7 mouse cellular contexts compared by ENCODE assay signal in genomic region chr11:114812731-114813240, GRCm38 (mm10). TPM values are rescaled to one million over a fixed set of nuclear protein-coding genes. Genes with fewer than 3 reads are reported as not detected.
A peak's percentile ranks its signal among the peaks of the same experiment; 100 is the strongest.
DNase-seq lines count a peak whose midpoint lies in the region; ATAC-seq lines count a peak whose summit lies in the region.

No protein-coding gene starts in this region.

- no peaks in the 10 kb centered on the region for H3K4me1 ChIP-seq in midbrain, embryonic 14.5 days (ENCODE audit: control insufficient read depth, insufficient read depth, low read length)

- WGBS in midbrain, embryonic 14.5 days, result 17% methylated on average over 6 of the region's 6 CpGs

- no peak overlapping the region for H3K9ac ChIP-seq in midbrain, embryonic 14.5 days (replicated peaks; ENCODE audit: low read length)

- H3K27me3 ChIP-seq in midbrain, embryonic 14.5 days (ENCODE audit: control insufficient read depth, insufficient read depth, low read length), result no peaks in the 10 kb centered on the region

- H3K27ac ChIP-seq in midbrain, embryonic 14.5 days (replicated peaks; ENCODE audit: low read depth, low read length), result no peak overlapping the region

- H3K9me3 ChIP-seq in midbrain, embryonic 14.5 days (ENCODE audit: control insufficient read depth, low read length), result no peaks in the 10 kb centered on the region

- intact Hi-C loops in gastrocnemius, postnatal 14 days (cut with DNase I; ENCODE audit: low total_unique reads), result loop anchor here (2.0 kb wide), 1 partner anchor 66 kb away; no protein-coding TSS in a partner anchor
- intact Hi-C loops in left cerebral cortex, postnatal 4 days (cut with DNase I), result loop anchor here (5.0 to 10.0 kb wide), 2 partner anchors 62 to 100 kb away; no protein-coding TSS in a partner anchor

- no peaks in the 10 kb centered on the region for H3K36me3 ChIP-seq in midbrain, embryonic 14.5 days (ENCODE audit: control insufficient read depth, insufficient read depth, low read length)

- no peak overlapping the region for H3K4me3 ChIP-seq in midbrain, embryonic 14.5 days (replicated peaks; ENCODE audit: low read depth, low read length)

- DNase-seq in adrenal gland, adult (ENCODE audit: inconsistent age in 2 of 2, low spot score in 1 of 2), result peak; percentile 85 to 96
- DNase-seq in gastrocnemius, postnatal 14 days, result peak; percentile 92
- peak; percentile 87 for DNase-seq in kidney, adult 11 months
- DNase-seq in left cerebral cortex, postnatal 4 days, result peak; percentile 97
- peak; percentile 90 for DNase-seq in midbrain, embryonic 14.5 days
- DNase-seq in spleen, adult 18-20 months, result peak; percentile 74 to 92

- peak; percentile 74 for ATAC-seq in common myeloid progenitor, adult 5-6 weeks (replicated peaks; ENCODE audit: low read depth, poor library complexity, severe bottlenecking)
- no peak; the same call in 1 of the 2 replicates for ATAC-seq in midbrain, embryonic 14.5 days (ENCODE audit: low FRiP score, low TSS enrichment)

- no peak overlapping the region for H3K4me2 ChIP-seq in midbrain, embryonic 14.5 days (ENCODE audit: low read length)

RNA-seq across cellular contexts. Expression of gene Gpr142, which starts 14.1 kb away (rescaled TPM):
- total RNA-seq in common myeloid progenitor, adult 5-6 weeks (2017), result not detected in 2 replicates
- not detected for total RNA-seq in gastrocnemius, postnatal 14 days (2021)
- not detected for total RNA-seq in left cerebral cortex, postnatal 4 days (2021)
- polyA plus RNA-seq in midbrain, embryonic 14.5 days (2014; fragmentation: Nextera tagmentation; extraction: Ambion mirVana), result not detected in 2 replicates

RNA-seq across cellular contexts. Expression of gene Btbd17, which starts 17.0 kb away (rescaled TPM):
- not detected in 2 replicates for total RNA-seq in common myeloid progenitor, adult 5-6 weeks (2017)
- 1 to 10 TPM in 1 of 2 experiments, under 1 TPM in 1; 0.38 to 1.1 TPM for total RNA-seq in gastrocnemius, postnatal 14 days (2021)
- 10 to 100 TPM; 12.5 to 14.7 TPM for total RNA-seq in left cerebral cortex, postnatal 4 days (2021)
- polyA plus RNA-seq in midbrain, embryonic 14.5 days (2014; fragmentation: Nextera tagmentation; extraction: Ambion mirVana), result 18.6 and 21.6 TPM in 2 replicates

RNA-seq across cellular contexts. Expression of gene Gprc5c, which starts 38.2 kb away (rescaled TPM):
- not detected in 2 replicates for total RNA-seq in common myeloid progenitor, adult 5-6 weeks (2017)
- total RNA-seq in gastrocnemius, postnatal 14 days (2021), result 10 to 100 TPM; 39.1 to 43.0 TPM
- total RNA-seq in left cerebral cortex, postnatal 4 days (2021), result 1 to 10 TPM; 4.9 to 5.6 TPM
- 2.1 and 7.0 TPM in 2 replicates for polyA plus RNA-seq in midbrain, embryonic 14.5 days (2014; fragmentation: Nextera tagmentation; extraction: Ambion mirVana)

RNA-seq across cellular contexts. Expression of gene Kif19a, which starts 47.6 kb away (rescaled TPM):
- total RNA-seq in common myeloid progenitor, adult 5-6 weeks (2017), result not detected in 2 replicates
- total RNA-seq in gastrocnemius, postnatal 14 days (2021), result 1 to 10 TPM; 1.3 to 4.2 TPM
- 1 to 10 TPM; 2.7 to 2.9 TPM for total RNA-seq in left cerebral cortex, postnatal 4 days (2021)
- polyA plus RNA-seq in midbrain, embryonic 14.5 days (2014; fragmentation: Nextera tagmentation; extraction: Ambion mirVana), result 0.88 and 0.96 TPM in 2 replicates

Comparison
In these comparisons a context has a peak if more than half of its experiments do, and no peak if none do; other contexts are left out.
1. RNA of gene Btbd17, which starts 17.0 kb away (total RNA-seq): 12.5 to 14.7 TPM in left cerebral cortex, postnatal 4 days; 0.38 to 1.1 TPM in gastrocnemius, postnatal 14 days and not detected in common myeloid progenitor, adult 5-6 weeks; every median in the first group is over 4 times any median in the second.
2. RNA of gene Gprc5c, which starts 38.2 kb away (total RNA-seq): 39.1 to 43.0 TPM in gastrocnemius, postnatal 14 days; 4.9 to 5.6 TPM in left cerebral cortex, postnatal 4 days and not detected in common myeloid progenitor, adult 5-6 weeks; every median in the first group is over 4 times any median in the second.
3. Peak in every context shown above with its lines, with median percentiles within 50 percentile points of each other: DNase-seq.